Mouse (Mus musculus): ENCODE results near the gene BC048679.
"Not testable (repeated sequence)": the region's sequence is repeated elsewhere in the genome, so short reads cannot be mapped to it uniquely, and the experiment has no call there.

BC048679 gene

GRCm38 (mm10) chr7:81498181-81498580, at the start of gene BC048679:
Gene BC048679 (minus strand): TSS chr7:81498281.
- DNase-seq: no peak

DNA sequence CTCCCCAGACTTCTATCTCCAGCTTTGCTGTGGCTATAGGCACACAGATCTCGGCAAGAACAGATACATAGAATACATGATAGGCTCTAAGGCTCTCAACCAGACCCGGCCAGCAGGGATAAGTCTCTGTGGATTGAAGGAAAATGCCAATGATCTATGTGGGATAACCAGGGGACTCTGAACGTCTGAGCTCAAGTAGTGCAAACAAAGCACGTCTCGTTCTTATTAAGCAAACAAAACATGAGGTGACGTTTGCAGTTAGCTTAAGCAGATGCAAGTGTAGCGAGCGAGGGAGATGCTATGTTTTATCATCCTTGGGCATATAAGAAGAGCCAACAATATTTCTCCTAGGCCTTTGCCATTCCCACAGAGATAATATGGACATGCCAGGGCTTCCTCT, 44.9 kb upstream of the BC048679 start:
- DNase-seq: no peak

DNA sequence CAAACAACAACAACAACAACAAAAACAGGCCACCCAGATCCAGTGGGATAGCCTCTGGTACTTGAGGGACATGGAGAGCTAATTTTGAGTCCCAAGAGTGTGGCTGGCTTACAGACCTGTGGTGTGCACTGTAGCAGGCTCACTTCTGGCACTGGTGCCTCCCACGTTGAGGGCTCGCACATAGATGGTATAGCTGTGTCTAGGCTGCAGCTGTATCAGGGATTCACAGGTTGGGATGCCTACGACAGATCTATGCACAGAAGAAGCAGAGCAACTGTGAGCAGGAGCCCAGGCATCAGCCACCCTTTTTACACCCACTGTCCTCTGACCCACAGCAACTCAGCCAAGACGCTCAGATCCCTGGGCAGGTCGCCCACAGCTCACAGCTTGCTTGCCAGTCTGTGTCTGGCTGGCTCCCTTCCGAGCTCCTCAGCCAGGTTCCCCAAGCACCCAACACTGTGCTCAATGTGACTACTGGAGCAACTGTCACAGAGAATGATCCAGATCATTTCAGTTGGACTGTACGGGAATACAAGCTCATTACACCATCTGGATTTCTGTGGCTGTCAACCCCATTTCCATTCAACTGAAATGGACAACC, 43.9 kb upstream of the BC048679 start:
- peak; percentile 71 for DNase-seq

GRCm38 (mm10) chr7:81540999-81541398, 42.9 kb upstream of the BC048679 start:
- DNase-seq: no peak

DNA sequence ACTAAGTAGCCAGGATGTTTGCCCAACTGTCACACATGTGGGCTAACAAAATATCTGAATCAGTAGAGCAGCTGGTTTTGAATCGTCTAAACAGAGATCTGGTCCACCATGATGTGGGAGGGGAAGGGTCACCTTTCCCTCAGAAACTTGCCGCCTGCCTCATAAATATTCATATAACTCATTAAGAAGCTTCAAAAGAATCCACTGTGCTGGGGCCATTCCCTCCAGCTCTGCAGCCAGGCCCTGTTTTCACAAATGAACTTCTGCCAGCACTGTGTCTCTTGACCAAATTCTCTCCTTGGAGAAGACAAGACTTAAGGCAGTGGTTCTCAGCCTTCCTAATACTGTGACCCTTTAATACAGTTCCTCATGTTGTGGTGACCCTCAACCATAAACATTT, 41.5 kb upstream of the BC048679 start:
- DNase-seq: no peak

DNA sequence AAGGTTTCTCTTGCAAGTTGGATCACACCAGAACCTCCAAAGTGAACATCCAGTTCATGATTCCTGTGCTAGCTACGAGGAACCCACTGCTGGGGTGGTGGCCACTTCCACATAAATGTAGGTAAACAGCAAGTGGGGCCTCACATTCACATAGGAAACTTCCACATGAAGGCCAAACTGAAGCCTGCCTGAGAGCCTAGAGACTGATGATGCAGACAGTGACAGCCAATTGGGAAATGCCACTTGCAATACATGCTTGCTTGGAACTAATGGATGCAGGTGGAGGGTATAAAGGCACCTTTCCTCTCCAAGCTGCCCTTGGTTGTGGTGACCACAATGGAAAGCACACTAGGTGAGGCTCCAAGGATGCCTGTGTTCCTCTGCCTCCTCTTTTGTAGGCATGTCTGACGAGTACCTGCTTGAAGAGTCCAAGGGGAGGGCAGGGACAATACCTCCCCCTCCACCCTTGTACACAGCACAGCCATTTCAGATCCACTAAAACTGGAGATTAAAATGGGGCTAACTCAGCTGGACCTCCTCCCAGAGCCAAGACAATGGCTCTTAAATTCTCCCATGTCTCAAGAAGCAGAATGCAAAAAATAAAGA, 40.1 kb upstream of the BC048679 start:
- peak; percentile 38 for DNase-seq

GRCm38 (mm10) chr7:81536478-81536877, 38.4 kb upstream of the BC048679 start:
- DNase-seq: no peak

- DNase-seq: no peak
Observed at GRCm38 (mm10) chr7:81531462-81531861, 33.4 kb upstream of the BC048679 start.

- no peak for DNase-seq
Observed at GRCm38 (mm10) chr7:81528918-81529317, 30.8 kb upstream of the BC048679 start.

DNA sequence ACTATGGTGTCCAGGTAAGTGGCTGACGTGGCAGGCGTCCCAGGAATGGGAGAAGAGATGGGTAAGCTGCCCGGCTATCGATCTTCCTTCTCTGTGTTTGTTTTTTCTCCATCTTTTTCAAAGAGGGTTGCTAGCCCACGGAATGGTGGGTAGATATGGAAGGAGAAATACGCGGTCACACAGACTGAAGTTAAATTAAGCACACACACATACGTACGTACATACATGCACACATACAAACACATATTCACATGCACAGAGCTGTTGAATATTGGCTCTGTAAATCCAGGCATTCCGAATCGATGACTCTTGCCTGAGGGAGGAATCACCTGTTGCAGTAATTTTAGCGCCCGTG, 25.6 kb upstream of the BC048679 start:
- DNase-seq: no peak

DNA sequence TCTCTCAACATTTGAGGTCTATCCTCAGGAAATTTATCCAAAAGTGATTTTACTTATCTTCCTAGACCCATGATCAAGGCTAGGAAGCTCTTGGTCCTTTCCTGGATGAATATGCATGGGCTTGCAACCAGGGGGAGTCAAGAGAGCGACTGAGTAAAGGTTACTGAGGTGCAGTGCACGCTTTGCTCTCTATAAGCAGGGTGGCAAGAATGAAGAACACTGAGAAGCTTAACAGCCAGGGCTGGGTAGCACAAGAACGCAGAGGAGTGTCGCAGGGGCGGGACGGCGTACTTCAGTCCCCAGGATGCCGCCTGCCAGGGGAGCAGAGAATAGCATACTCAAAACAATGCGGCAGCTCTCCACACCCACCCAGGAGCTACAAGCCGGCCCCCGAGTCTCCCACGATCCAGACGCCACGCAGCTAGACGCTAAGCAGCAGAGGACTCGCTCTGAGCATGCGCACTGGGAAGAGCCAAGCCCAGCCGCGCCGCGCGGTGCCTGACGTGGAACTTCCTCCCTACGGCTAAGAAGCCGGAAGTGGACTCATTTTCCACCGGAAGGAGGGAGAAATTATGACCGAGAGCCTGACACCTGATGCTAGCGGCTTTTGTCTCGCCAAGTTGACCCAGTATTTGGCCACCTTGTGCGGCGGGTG, 25.1 kb upstream of the BC048679 start:
- peak; percentile 90 for DNase-seq

GRCm38 (mm10) chr7:81516154-81517030, 18.3 kb upstream of the BC048679 start:
- no peak for DNase-seq

DNA sequence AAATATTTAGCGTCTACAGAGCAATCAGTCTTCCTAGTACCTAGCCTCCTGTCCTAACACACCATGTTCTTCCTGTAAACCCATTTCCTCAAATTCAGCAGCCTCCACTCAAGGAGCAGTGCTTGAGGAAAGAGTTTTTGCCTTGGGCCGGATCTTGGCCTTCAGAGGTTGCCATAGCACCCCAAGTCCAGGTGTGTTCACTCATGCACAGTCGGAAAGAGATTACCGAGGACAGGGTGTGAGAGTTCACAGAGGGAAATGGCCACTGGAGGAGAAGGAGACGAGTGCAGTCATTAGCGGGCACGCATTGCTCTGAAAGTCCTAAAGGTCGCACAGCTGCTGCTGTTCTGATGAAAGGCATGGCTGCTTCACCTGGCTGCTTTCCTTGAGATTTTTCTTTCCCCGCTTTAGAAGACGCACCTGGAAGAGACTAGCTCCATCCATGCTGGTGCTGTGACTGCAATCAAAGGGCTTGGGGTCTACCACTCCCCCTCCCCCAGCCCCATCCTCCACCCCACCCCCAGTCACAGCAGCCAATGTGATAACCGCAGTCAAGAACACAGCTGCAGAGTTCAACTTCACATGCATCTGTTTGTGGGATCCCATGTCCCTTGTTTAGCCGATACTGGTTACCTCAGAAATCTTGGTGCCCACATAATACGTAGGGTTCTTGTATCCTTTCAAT, 17.0 kb upstream of the BC048679 start:
- no peak for DNase-seq

- no peak for DNase-seq
Observed at GRCm38 (mm10) chr7:81501050-81501449, 3.0 kb upstream of the BC048679 start.

DNA sequence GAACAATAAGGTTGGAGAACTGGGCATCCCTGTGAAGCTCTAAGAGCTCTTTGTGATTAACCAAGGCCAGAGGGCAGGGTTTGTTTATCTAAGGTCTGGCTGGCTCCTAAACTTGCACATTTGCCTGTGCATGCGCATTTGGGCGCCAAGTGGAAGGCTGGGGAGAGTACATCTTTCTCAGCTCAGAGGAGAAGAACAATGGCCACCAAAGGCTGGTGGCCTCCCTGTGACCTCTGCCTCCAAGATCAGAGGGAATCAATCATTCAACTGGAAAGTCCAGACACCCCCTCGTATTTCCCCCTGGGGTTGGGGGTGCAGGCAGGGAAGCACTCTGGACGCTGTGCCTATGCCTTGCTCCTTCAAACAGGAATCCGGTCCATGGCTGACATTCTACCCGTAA, 910 bp downstream of the BC048679 start:
- DNase-seq: no peak

DNA sequence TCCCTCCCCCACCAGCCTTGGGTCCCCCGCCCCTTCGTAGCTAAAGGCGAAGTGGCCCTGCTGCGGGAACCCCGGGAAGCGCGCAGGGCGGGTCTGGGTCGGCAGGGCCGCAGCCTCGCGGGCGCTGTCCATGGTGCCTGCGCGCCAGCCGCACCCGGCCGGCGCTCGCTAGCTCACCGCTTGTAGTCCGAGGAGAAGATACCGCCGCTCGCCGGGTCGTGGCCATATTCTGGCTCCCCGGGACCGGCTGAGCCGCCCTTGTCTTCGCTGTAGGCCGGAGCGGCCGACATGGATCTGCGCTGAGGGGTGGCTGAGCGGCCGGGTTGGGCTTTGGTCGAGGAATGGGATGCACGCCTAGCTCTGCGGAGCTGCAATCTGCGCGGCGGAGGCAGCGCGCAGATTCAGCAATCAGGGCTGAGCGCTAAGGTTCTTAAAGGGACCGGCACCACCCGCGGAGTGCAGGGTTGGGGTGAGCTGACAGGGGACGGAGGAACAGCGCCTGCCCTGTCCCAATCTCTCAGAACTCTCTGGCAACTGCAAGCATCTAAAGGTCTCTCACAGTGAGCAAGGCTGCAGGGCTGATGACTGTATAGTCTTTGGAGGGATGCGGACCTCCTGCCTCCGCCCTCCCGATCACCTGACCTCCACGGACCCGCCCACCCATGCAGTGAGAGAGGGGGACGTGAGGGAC, 4.6 kb downstream of the BC048679 start, which contains the start of gene Ap3b2:
Gene Ap3b2, minus strand, starts transcription at position 595 of the 691 bp plus-strand sequence.
- peak; percentile 70 for DNase-seq

GRCm38 (mm10) chr7:81492628-81493027, 5.5 kb downstream of the BC048679 start:
- no peak for DNase-seq

GRCm38 (mm10) chr7:81489649-81490048, 8.4 kb downstream of the BC048679 start:
- DNase-seq: no peak

DNA sequence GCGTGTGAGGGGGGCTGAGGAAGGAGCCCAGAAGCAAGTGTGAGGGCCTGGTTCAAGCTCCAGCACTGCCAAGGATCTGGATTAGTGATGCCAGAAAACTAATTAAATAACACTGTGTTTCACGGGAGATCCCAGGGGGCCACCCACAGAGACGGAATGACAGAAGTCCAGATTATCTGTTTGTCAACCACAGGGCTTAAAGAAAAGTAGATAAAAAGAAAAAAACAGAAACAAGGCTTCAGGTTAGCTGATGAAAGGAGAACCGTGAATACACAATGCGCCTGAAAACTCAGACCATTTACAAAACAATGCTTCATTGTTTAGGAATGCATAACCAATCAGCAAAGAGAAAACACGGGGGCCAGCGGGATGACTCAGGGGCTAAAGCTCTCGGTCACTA, 17.3 kb downstream of the BC048679 start:
- no peak for DNase-seq

GRCm38 (mm10) chr7:81479531-81480090, 18.5 kb downstream of the BC048679 start:
- DNase-seq: no peak

DNA sequence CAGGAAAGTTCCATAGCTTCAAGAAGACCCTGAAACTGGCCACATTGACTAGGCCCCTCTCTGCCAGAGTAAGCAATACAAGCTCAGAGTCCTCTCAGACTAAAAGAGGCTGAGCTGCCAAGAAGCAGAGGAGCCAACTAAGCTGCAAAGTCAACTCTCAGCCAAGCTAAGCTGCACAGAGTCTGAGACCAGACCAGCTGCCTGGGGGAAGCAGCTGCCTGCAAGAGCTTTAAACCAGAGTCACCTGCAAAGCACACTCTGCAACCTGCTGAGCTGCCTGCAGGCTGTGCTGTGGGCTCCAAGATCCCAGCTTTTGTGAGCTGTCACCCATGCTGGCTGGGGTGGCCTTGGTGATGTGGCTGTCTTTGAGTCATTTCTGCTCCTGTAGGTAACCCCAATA, 19.8 kb downstream of the BC048679 start:
- not testable (repeated sequence) for DNase-seq

DNA sequence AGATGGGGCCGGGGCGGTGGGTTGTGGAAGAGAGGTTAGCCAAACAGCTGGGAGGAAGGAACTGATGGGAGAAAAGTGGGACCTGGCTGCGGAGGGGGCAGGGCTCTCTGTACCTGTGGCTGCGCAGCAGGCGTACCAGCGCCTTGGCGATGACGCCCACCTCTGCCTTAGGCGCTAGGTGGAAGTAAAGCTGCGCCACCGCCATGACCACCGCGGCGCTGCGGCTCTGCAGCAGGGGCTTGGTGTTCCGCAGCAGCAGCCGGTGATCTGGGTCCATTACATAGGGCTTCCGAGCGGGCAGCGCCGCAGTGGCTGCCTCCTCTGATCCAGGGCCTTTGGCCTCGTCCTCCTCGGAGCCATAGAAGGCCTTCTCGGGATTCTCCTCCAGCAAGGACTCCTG, 21.2 kb downstream of the BC048679 start:
- DNase-seq: no peak
